Mouse (Mus musculus) adrenal gland, postnatal 10 days (tissue): ENCODE measurements around the gene Ctf2. TPM values are rescaled to one million over a fixed set of nuclear protein-coding genes. Genes with fewer than 3 reads are reported as not detected.
A peak's percentile ranks its signal among the peaks of the same experiment; 100 is the strongest.

Experiments
- DNase-seq: peaks from one replicate; pipeline ENCODE4 v3.0.0; 2021; ENCODE audit warnings: mixed read lengths
- microRNA-seq: library from miRNA; unstranded; fragments of <30 nt; microRNA quantifications from one replicate; pipeline ENCODE4 v1.2.0, GENCODE M21; 2021
- total RNA-seq, 2 experiments: library from RNA; stranded (reverse); gene quantifications; 2 replicates each; pipeline ENCODE4 v1.2.3; 2021

Gene Ctf2
- total RNA-seq, 2 experiments from 2014 or later, result not detected

DNA sequence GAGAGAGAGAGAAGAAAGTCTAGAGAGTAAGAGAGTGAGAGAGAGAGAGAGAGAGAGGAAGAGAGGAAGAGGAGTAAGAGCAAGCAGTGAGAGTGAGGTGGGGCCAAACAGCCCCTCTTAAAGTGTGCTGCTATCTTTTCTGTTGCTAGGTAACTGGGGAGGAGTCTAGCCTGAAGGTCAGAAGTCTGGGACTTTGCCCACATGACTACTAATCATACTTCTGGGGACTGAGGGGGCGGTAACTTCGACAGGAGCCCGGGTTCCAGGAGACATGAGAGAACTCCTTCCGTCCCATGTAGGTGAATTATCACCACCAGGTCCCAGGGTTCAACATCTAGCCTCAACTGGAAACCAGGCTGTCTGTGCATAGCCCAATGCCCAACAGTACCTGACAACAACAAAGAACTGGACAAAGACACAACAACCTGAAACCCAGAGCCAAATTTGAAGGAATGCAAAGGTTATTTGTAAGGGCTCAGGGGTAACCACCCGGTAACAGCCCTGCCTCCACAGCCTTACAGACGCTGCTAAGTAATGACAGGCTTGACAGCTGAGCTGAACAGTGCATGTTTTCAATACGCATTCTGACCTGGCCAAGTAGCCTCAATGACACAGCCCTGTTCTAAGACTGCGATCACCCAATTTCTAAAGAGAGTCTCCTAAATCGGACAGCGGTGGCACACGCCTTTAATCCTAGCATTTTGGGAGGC, 45.1 kb downstream of the Ctf2 start:
- DNase-seq, result peak; percentile 48

DNA sequence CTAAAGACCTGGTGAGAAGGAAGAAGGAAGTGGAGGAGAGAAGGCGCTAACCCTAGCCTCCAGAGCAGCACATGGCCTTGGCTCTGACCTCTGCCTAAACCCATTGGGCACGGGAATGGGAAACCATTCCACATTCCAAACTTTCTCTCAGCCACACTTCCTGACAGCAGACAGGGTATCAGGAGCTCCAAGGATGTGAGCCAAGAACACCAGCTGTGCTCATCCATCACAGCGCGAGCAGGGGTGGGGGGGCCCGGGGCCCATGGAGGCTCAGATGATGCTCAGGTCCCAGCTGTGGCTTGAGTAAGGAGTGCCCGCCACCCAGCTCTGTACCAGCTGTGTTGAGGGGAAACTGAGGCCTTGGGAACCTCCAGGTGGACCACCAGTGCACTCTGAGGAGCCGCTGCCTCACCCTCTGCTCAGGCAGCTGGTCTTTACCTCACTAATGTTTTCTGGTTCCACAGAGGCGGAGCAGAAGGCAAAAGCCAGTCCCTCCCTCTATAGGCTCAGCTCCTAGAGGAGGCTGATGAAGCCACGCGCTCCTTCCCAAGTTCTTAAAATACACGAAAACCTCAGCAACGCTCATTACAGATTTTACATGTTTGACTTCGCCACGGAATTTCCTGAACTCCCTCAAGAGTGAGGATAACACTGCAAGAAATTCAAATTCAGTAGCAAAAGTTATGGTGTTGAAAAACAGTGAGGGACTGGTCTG, 46.5 kb downstream of the Ctf2 start:
- no peak for DNase-seq

DNA sequence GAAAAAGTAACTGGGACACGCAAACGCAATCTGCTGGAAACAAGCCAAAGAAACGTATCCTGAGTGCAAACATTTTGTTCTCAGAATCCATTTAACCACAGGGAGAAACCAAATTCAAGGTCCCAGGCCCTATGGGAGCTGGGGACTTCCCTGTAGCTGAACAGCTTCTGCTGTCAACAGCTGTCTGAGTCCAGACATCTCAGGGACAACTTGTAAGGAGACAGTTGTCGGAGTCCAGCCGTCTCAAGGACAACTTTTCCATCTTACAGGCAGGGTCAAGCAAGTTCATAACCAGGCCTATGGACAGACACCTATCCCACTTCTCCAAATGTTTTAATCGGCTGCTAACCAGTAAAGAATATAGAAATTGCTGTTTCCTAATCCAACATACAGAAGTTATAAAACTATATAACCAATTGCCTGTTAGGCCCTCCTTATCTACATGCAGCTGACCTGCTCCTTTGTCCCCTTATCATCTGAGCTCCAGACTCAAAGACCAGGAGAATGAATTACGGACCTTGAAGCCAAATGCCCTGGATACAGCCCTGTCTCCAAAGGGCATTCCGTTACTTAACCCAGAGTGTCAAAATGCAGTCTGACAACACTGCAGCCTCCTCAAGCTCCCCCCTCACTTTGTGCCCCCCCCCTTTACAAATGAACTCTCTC, 49.9 kb downstream of the Ctf2 start:
- peak; percentile 39 for DNase-seq

DNA sequence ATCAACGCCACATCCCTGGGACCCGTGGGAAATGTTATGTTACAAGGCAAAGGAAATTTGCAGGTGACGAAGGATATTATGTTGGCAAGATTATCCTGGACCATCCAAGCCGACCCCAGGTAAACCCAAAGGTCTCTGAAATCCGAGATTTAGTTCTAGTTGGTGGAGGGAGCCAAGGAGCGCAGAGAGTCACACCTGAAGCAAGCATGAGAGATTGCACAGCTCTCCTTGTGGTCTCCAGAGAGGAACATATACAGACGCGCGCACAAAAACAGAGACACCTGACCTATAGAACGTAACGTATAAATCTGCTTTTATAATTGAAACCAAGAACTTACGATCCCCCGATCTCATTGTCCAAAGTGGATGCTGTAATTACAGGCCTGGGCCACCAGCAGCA, 51.4 kb downstream of the Ctf2 start:
- DNase-seq, result no peak

DNA sequence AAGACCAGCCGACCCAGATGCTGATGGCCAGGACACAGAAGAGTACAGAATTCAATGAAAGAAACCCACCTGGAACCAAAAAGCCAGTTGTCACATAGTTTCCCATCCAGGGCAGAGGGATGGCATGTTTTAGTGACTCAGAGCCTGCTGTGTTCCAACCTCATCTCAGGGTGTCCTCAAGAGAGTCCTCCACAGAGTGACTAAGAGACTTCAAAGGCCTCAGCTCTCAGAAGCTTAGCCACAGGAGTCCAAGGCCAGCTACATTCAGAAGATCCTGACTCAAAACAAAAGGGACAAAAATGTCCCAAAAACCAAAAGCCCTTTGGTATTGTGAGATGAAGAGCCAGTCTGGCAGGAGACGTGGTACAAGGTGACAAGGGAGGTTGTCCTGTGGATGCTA, 53.2 kb downstream of the Ctf2 start:
- DNase-seq, result peak; percentile 32

DNA sequence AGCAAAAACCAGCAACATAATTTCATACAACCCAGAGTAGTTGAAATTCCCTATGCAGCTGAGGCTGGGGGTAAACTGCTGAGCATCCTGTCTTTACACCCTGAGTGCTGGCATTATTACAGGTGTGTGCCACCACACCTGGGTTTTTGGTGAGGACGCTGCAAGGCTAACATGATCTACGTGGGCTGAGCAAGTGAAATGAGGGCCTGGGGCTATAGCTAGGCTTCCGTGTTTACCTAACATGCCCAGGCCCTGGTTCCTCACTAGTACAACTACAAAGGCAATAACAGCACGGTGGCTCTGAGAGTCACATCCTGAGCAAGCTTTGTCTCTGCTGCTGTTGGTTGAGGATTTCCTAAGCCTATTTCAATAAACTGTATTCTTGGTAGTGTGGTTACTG, 54.4 kb downstream of the Ctf2 start:
- DNase-seq, result no peak

DNA sequence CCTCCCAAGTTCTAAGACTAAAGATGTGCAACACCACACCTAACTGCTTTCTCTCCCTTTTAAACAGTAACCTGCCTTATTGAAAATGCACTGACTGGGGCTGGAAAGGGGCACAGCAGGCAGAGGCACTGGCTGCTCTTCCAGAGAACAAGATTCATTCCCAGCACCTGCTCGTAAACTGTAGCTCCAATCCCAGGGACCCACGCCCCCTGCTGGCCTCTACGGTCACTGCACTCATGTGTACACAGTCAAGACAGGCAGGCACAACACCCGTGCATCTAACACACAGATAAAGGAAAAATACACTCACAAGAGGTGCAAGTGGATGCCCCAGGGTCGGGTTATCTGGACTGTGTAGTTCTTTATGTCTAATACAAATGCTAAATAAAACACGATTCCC, 54.9 kb downstream of the Ctf2 start:
- DNase-seq, result peak; percentile 74

DNA sequence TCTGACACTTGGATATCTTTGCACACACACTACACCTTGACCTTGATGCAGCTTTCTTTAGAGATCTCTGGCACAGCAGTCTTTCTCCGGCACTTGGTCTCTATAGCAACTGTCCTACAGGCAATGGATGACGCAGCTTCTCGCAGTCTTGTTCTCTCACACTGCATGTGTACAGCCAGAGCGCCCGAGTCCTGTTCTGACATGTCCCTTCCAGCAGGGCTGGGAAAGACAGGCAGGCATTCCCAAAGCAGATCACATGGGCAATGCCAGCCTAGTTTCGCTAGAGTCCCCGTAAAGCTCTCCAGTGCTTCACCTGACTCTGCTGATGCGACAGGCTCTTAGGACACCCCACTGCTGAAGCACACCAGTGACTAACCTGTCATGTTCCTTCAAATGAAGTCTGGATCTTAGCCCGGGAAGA, 56.6 kb downstream of the Ctf2 start:
- DNase-seq, result no peak

DNA sequence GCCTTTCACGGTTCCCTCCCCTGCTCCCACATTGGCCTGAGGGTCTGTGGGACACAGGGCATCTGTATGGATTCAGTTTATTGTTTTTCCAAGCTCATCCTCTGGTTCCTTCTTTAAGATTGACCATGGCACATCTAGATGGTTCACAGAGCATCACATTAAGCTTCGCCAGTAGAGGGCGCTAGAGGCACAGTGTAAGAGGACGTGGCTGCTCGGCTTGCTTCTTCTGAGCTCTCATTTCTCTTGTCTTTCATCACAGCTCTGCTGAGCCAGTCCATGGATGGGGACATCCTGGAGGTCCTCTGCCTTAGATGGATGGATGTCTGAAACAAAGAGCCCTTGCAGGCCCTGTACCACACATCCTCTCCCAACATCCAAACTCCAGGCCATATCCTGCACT, 57.0 kb downstream of the Ctf2 start:
- peak; percentile 92 for DNase-seq

DNA sequence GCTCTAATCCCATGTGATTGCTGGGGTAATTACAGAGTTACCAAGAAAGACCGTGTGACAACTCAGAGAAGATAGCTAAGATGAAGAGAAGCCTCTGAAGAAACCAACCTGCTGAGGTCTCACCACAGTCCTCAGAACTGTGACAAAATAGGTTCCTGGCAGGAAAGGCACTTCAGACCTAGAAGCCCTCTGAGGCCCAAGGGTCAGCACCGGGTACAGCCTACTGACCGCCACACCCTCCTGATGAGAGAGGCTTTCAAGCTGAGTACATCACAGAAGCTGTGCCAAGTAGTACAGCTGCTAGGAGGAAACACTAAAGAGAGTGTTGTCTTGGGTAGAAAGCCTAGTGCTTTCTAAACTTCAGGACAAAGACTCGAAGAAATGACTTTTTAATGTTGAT, 59.2 kb downstream of the Ctf2 start:
- DNase-seq, result no peak

DNA sequence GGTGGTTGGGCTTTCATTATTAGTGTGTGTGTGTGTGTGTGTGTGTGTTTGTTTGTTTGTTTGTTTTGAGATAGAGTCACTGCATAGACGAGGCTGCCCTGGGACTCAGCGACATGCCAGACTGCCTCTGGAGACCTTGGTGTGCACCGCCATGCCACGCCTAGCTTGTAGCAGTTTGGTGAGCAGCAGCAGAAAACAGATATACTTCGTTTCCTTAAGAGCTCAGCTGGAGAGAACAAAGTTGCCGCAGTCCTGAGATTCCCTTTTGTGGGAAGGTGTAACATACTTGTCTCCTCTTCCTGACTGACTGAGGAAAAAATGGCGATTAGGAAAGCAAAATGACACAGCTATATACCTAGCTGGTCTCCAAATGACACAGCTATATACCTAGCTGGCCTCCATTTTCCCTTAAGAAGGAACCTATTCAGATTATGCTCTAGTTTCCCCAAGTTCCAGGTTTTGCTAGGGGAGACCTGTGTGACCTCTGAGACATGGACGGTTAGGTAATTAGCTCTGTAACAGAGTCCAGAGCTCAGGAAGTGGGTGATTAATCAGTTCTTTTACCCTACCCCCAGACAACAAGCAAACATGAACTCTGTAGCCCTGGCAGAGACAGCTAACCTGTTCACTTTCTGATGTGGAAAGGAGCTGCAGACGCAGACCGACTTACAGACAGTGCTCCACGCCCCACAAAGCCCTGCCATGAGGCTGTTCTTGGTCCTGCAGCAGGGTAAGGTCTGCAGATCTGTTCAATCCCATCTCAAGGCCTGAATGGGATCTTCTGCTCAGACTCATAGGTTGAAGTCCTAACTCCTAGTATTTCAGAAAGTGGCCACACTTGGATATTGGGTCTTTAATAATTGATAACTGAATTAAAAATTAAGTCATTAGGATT, 59.8 kb downstream of the Ctf2 start:
- no peak for DNase-seq

Small RNA genes lying within 50 kb of the gene (microRNA-seq; reads per million reads assigned to microRNA genes)
- not detected for gene Mir762

Other genes with a start within 250 kb of the Ctf2 start
- 10 to 100 TPM; 70.0 to 94.2 TPM for gene Srcap, start 220.2 kb downstream of the Ctf2 start, total RNA-seq
- 10 to 100 TPM; 17.9 to 28.8 TPM for gene Gm42715, start 212.6 kb downstream of the Ctf2 start, total RNA-seq
- gene Tmem265, start 170.8 kb downstream of the Ctf2 start, total RNA-seq, result not detected
- 10 to 100 TPM; 33.0 to 37.9 TPM for gene Phkg2, start 158.8 kb downstream of the Ctf2 start, total RNA-seq
- gene Ccdc189, start 143.6 kb downstream of the Ctf2 start, total RNA-seq, result 1 to 10 TPM; 8.0 to 9.2 TPM
- 10 to 100 TPM; 51.5 to 59.7 TPM for gene Rnf40, start 143.4 kb downstream of the Ctf2 start, total RNA-seq
- 10 to 100 TPM; 18.2 to 30.4 TPM for gene Zfp629, start 116.4 kb downstream of the Ctf2 start, total RNA-seq
- 10 to 100 TPM; 77.0 to 81.8 TPM for gene Bcl7c, start 23.2 kb downstream of the Ctf2 start, total RNA-seq
- 1 to 10 TPM; 6.3 to 6.8 TPM for gene Ctf1, start 19.4 kb downstream of the Ctf2 start, total RNA-seq
- 10 to 100 TPM; 12.3 to 18.5 TPM for gene Fbxl19, start 12.4 kb upstream of the Ctf2 start, total RNA-seq
- gene Orai3, start 37.6 kb upstream of the Ctf2 start, total RNA-seq, result 10 to 100 TPM; 31.5 to 32.0 TPM
- 10 to 100 TPM; 35.9 to 46.6 TPM for gene Setd1a, start 44.5 kb upstream of the Ctf2 start, total RNA-seq
- 1 to 10 TPM; 4.7 to 5.6 TPM for gene Gm49388, start 53.4 kb upstream of the Ctf2 start, total RNA-seq
- gene Hsd3b7, start 68.4 kb upstream of the Ctf2 start, total RNA-seq, result 10 to 100 TPM; 57.1 to 73.1 TPM
- gene Stx4a, start 92.1 kb upstream of the Ctf2 start, total RNA-seq, result 10 to 100 TPM; 67.8 to 94.9 TPM
- 1 to 10 TPM; 6.9 to 9.4 TPM for gene Stx1b, start 92.4 kb upstream of the Ctf2 start, total RNA-seq
- gene Zfp646, start 144.1 kb upstream of the Ctf2 start, total RNA-seq, result 10 to 100 TPM; 29.8 to 35.6 TPM
- gene Zfp668, start 144.7 kb upstream of the Ctf2 start, total RNA-seq, result 1 to 10 TPM; 5.4 to 9.5 TPM
- gene Prss53, start 158.8 kb upstream of the Ctf2 start, total RNA-seq, result 1 to 10 TPM in 1 of 2 experiments, under 1 TPM in 1; 0.72 to 1.2 TPM
- gene Gm21974, start 163.3 kb upstream of the Ctf2 start, total RNA-seq, result not detected
- gene Vkorc1, start 163.5 kb upstream of the Ctf2 start, total RNA-seq, result 100 to 1,000 TPM in 1 of 2 experiments, 10 to 100 TPM in 1; 84.3 to 112 TPM
- gene Bckdk, start 171.9 kb upstream of the Ctf2 start, total RNA-seq, result 100 to 1,000 TPM; 124 to 135 TPM
- 10 to 100 TPM; 22.5 to 24.7 TPM for gene Kat8, start 180.3 kb upstream of the Ctf2 start, total RNA-seq
- under 1 TPM; 0.45 to 0.96 TPM for gene Prss8, start 197.9 kb upstream of the Ctf2 start, total RNA-seq
- 10 to 100 TPM; 11.5 to 12.4 TPM for gene Prss36, start 214.6 kb upstream of the Ctf2 start, total RNA-seq
- gene Fus, start 235.3 kb upstream of the Ctf2 start, total RNA-seq, result 100 to 1,000 TPM; 261 to 396 TPM